Mouse (Mus musculus): Measurements from ENCODE around the gene Hist1h2ad. TPM values are rescaled to one million over a fixed set of nuclear protein-coding genes. Genes with fewer than 3 reads are reported as not detected.

The Hist1h2ad gene
- polyA plus RNA-seq, 1 experiment from 2014 or later = 1.3 TPM

GRCm38 (mm10) chr13:23622861-23623450 is 48.8 kb downstream of the Hist1h2ad start:
- Histone ChIP-seq H3K4me2 (ENCODE audit: low read length) (peak overlapping the region; percentile 98), H3K27ac (ENCODE audit: low read depth, low read length) (peak overlapping the region; percentile 51), H3K36me3 (ENCODE audit: control insufficient read depth, insufficient read depth, low read length) (no peaks in the 10 kb centered on the region), H3K9ac (ENCODE audit: low read depth, low read length) (peak overlapping the region; percentile 54), H3K9me3 (ENCODE audit: control insufficient read depth, low read length) (no peaks in the 10 kb centered on the region), H3K4me1 (ENCODE audit: control insufficient read depth, insufficient read depth, low read depth, low read length) (peaks cover 8% of the 10 kb centered on the region), H3K4me3 (ENCODE audit: low read length) (peak overlapping the region; percentile 61), H3K27me3 (replicated peaks; ENCODE audit: control insufficient read depth, insufficient read depth, low read length) (no peaks in the 10 kb centered on the region)
- WGBS = 28% methylated on average over 7 of the region's 7 CpGs
- no peak for ATAC-seq

Small RNA genes within 50 kb of the gene (microRNA-seq; reads per million reads assigned to microRNA genes)
- gene Gm44297 (not detected), gene Gm44359 (not detected), gene Gm44394 (not detected)

Other genes with a start within 250 kb of the Hist1h2ad start
- gene Zfp322a, start 205.2 kb upstream of the Hist1h2ad start, polyA plus RNA-seq (2015; fragmentation: Nextera tagmentation; extraction: Ambion mirVana) = 46.2 and 48.2 TPM in 2 replicates
- 9.8 and 10.1 TPM in 2 replicates for gene Abt1, start 150.5 kb upstream of the Hist1h2ad start, polyA plus RNA-seq (2015; fragmentation: Nextera tagmentation; extraction: Ambion mirVana)
- gene Btn1a1, start 108.5 kb upstream of the Hist1h2ad start, polyA plus RNA-seq (2015; fragmentation: Nextera tagmentation; extraction: Ambion mirVana) = 0.09 and 0.20 TPM in 2 replicates
- 0.14 TPM in 1 of 2 replicates, not detected in the other for gene Btn2a2, start 85.5 kb upstream of the Hist1h2ad start, polyA plus RNA-seq (2015; fragmentation: Nextera tagmentation; extraction: Ambion mirVana)
- gene Hist1h4h, start 43.3 kb upstream of the Hist1h2ad start, polyA plus RNA-seq (2015; fragmentation: Nextera tagmentation; extraction: Ambion mirVana) = 2.6 and 2.7 TPM in 2 replicates
- gene Hist1h2af, start 40.5 kb upstream of the Hist1h2ad start, polyA plus RNA-seq (2015; fragmentation: Nextera tagmentation; extraction: Ambion mirVana) = not detected in 2 replicates
- gene Hist1h3g, start 39.0 kb upstream of the Hist1h2ad start, polyA plus RNA-seq (2015; fragmentation: Nextera tagmentation; extraction: Ambion mirVana) = 0.66 TPM in 1 of 2 replicates, not detected in the other
- 0.16 and 0.29 TPM in 2 replicates for gene Hist1h2bh, start 31.0 kb upstream of the Hist1h2ad start, polyA plus RNA-seq (2015; fragmentation: Nextera tagmentation; extraction: Ambion mirVana)
- gene Hist1h3f, start 30.3 kb upstream of the Hist1h2ad start, polyA plus RNA-seq (2015; fragmentation: Nextera tagmentation; extraction: Ambion mirVana) = not detected in 2 replicates
- 0.59 TPM in 1 of 2 replicates, not detected in the other for gene Hist1h4f, start 22.7 kb upstream of the Hist1h2ad start, polyA plus RNA-seq (2015; fragmentation: Nextera tagmentation; extraction: Ambion mirVana)
- 0.07 and 0.10 TPM in 2 replicates for gene Hist1h1d, start 21.1 kb upstream of the Hist1h2ad start, polyA plus RNA-seq (2015; fragmentation: Nextera tagmentation; extraction: Ambion mirVana)
- 0.85 and 0.97 TPM in 2 replicates for gene Hist1h3e, start 12.0 kb upstream of the Hist1h2ad start, polyA plus RNA-seq (2015; fragmentation: Nextera tagmentation; extraction: Ambion mirVana)
- gene Hist1h2ae, start 3.2 kb upstream of the Hist1h2ad start, polyA plus RNA-seq (2015; fragmentation: Nextera tagmentation; extraction: Ambion mirVana) = 9.4 and 14.5 TPM in 2 replicates
- 0.79 and 1.4 TPM in 2 replicates for gene Hist1h2bg, start 3.0 kb upstream of the Hist1h2ad start, polyA plus RNA-seq (2015; fragmentation: Nextera tagmentation; extraction: Ambion mirVana)
- 0.44 and 0.67 TPM in 2 replicates for gene Hist1h2bf, start 185 bp upstream of the Hist1h2ad start, polyA plus RNA-seq (2015; fragmentation: Nextera tagmentation; extraction: Ambion mirVana)
- 0.85 and 1.3 TPM in 2 replicates for gene Hist1h3d, start 1.4 kb downstream of the Hist1h2ad start, polyA plus RNA-seq (2015; fragmentation: Nextera tagmentation; extraction: Ambion mirVana)
- 27.6 and 30.0 TPM in 2 replicates for gene Hist1h4d, start 7.2 kb downstream of the Hist1h2ad start, polyA plus RNA-seq (2015; fragmentation: Nextera tagmentation; extraction: Ambion mirVana)
- gene Hist1h2be, start 46.7 kb downstream of the Hist1h2ad start, polyA plus RNA-seq (2015; fragmentation: Nextera tagmentation; extraction: Ambion mirVana) = 1.0 and 1.1 TPM in 2 replicates
- gene Hist1h1e, start 48.2 kb downstream of the Hist1h2ad start, polyA plus RNA-seq (2015; fragmentation: Nextera tagmentation; extraction: Ambion mirVana) = 4.0 and 5.0 TPM in 2 replicates
- 0.26 and 0.30 TPM in 2 replicates for gene Hist1h2ac, start 109.6 kb downstream of the Hist1h2ad start, polyA plus RNA-seq (2015; fragmentation: Nextera tagmentation; extraction: Ambion mirVana)
- gene Hist1h2bc, start 109.8 kb downstream of the Hist1h2ad start, polyA plus RNA-seq (2015; fragmentation: Nextera tagmentation; extraction: Ambion mirVana) = 20.4 and 24.8 TPM in 2 replicates
- gene Hist1h1t, start 121.4 kb downstream of the Hist1h2ad start, polyA plus RNA-seq (2015; fragmentation: Nextera tagmentation; extraction: Ambion mirVana) = not detected in 2 replicates
- gene Hist1h4c, start 124.1 kb downstream of the Hist1h2ad start, polyA plus RNA-seq (2015; fragmentation: Nextera tagmentation; extraction: Ambion mirVana) = 2.0 and 2.5 TPM in 2 replicates
- gene Hfe, start 136.5 kb downstream of the Hist1h2ad start, polyA plus RNA-seq (2015; fragmentation: Nextera tagmentation; extraction: Ambion mirVana) = 5.4 and 6.7 TPM in 2 replicates
- gene Hist1h1c, start 164.4 kb downstream of the Hist1h2ad start, polyA plus RNA-seq (2015; fragmentation: Nextera tagmentation; extraction: Ambion mirVana) = 8.6 and 10.8 TPM in 2 replicates
- 0.70 and 1.2 TPM in 2 replicates for gene Hist1h3c, start 171.2 kb downstream of the Hist1h2ad start, polyA plus RNA-seq (2015; fragmentation: Nextera tagmentation; extraction: Ambion mirVana)
- 0.49 and 0.66 TPM in 2 replicates for gene Hist1h2bb, start 172.4 kb downstream of the Hist1h2ad start, polyA plus RNA-seq (2015; fragmentation: Nextera tagmentation; extraction: Ambion mirVana)
- gene Hist1h2ab, start 176.7 kb downstream of the Hist1h2ad start, polyA plus RNA-seq (2015; fragmentation: Nextera tagmentation; extraction: Ambion mirVana) = 3.7 and 6.8 TPM in 2 replicates
- gene Hist1h3b, start 177.9 kb downstream of the Hist1h2ad start, polyA plus RNA-seq (2015; fragmentation: Nextera tagmentation; extraction: Ambion mirVana) = 1.7 and 2.7 TPM in 2 replicates
- gene Hist1h4b, start 182.6 kb downstream of the Hist1h2ad start, polyA plus RNA-seq (2015; fragmentation: Nextera tagmentation; extraction: Ambion mirVana) = 1.1 TPM in 1 of 2 replicates, not detected in the other
- not detected in 2 replicates for gene Hist1h4a, start 186.8 kb downstream of the Hist1h2ad start, polyA plus RNA-seq (2015; fragmentation: Nextera tagmentation; extraction: Ambion mirVana)
- gene Hist1h3a, start 188.0 kb downstream of the Hist1h2ad start, polyA plus RNA-seq (2015; fragmentation: Nextera tagmentation; extraction: Ambion mirVana) = 0.89 and 1.2 TPM in 2 replicates
- gene Hist1h1a, start 189.3 kb downstream of the Hist1h2ad start, polyA plus RNA-seq (2015; fragmentation: Nextera tagmentation; extraction: Ambion mirVana) = 0.44 TPM in 1 of 2 replicates, not detected in the other
- gene Trim38, start 195.5 kb downstream of the Hist1h2ad start, polyA plus RNA-seq (2015; fragmentation: Nextera tagmentation; extraction: Ambion mirVana) = 0.07 TPM in 1 of 2 replicates, not detected in the other
- not detected in 2 replicates for gene Slc17a2, start 232.6 kb downstream of the Hist1h2ad start, polyA plus RNA-seq (2015; fragmentation: Nextera tagmentation; extraction: Ambion mirVana)